Mouse (Mus musculus): Measurements from ENCODE around the gene Cfl2.

- no peak for TF ChIP-seq EP300 (optimal IDR thresholded peaks at IDR 0.05)
- no peak for TF ChIP-seq CTCF (IDR thresholded peaks at IDR 0.05; ENCODE audit: low read depth)
Observed at GRCm38 (mm10) chr12:54887580-54888127, 25.0 kb upstream of the Cfl2 start.

Measured in stomach, postnatal 0 days (tissue).